Mouse (Mus musculus) ovary, adult 2 months (tissue): ENCODE results near the gene Galr3. TPM values are rescaled to one million over a fixed set of nuclear protein-coding genes. Genes with fewer than 3 reads are reported as not detected.

Experiments used
- polyA plus RNA-seq: library from polyadenylated mRNA; depleted of rRNA; stranded (reverse); fragments of >200 nt; gene quantifications from 2 replicates; pipeline ENCODE4 v1.2.3, GENCODE M21; 2012; rRNA removed

Galr3 gene
- 2.7 and 3.4 TPM in 2 replicates for polyA plus RNA-seq

GRCm38 (mm10) chr15:79041585-79041984 is at the start of gene Galr3:
Gene Galr3 (plus strand): TSS chr15:79041885.

GRCm38 (mm10) chr15:79028237-79028738 is 13.4 kb upstream of the Galr3 start, which contains the start of gene H1f0:
Gene H1f0 (plus strand): TSS chr15:79028450.

GRCm38 (mm10) chr15:79062376-79063159 is 20.9 kb downstream of the Galr3 start, which contains the start of gene Ankrd54:
Gene Ankrd54 (minus strand): TSS chr15:79062893.

GRCm38 (mm10) chr15:79074913-79075532 is 33.3 kb downstream of the Galr3 start, which contains the start of gene Eif3l:
Gene Eif3l (plus strand): TSS chr15:79075179.

Other genes with a start within 250 kb of the Galr3 start
- 36.1 and 41.4 TPM in 2 replicates for gene Card10, start 238.8 kb upstream of the Galr3 start, polyA plus RNA-seq
- gene Cdc42ep1, start 199.3 kb upstream of the Galr3 start, polyA plus RNA-seq = 87.7 and 89.8 TPM in 2 replicates
- gene Lgals2, start 186.4 kb upstream of the Galr3 start, polyA plus RNA-seq = 8.4 and 10.5 TPM in 2 replicates
- 103 and 120 TPM in 2 replicates for gene Gga1, start 164.7 kb upstream of the Galr3 start, polyA plus RNA-seq
- 0.07 and 0.26 TPM in 2 replicates for gene Gm49510, start 142.2 kb upstream of the Galr3 start, polyA plus RNA-seq
- gene Sh3bp1, start 142.1 kb upstream of the Galr3 start, polyA plus RNA-seq = 93.4 and 135 TPM in 2 replicates
- 22.4 and 31.3 TPM in 2 replicates for gene Pdxp, start 128.0 kb upstream of the Galr3 start, polyA plus RNA-seq
- gene Lgals1, start 115.2 kb upstream of the Galr3 start, polyA plus RNA-seq = 549 and 769 TPM in 2 replicates
- gene Nol12, start 107.0 kb upstream of the Galr3 start, polyA plus RNA-seq = 27.1 and 31.5 TPM in 2 replicates
- 107 and 117 TPM in 2 replicates for gene Triobp, start 94.2 kb upstream of the Galr3 start, polyA plus RNA-seq
- gene H1f0, start 13.4 kb upstream of the Galr3 start, polyA plus RNA-seq = 134 and 223 TPM in 2 replicates
- gene Ankrd54, start 21.0 kb downstream of the Galr3 start, polyA plus RNA-seq = 95.6 and 99.9 TPM in 2 replicates
- 207 and 263 TPM in 2 replicates for gene Eif3l, start 33.3 kb downstream of the Galr3 start, polyA plus RNA-seq
- 46.7 and 50.8 TPM in 2 replicates for gene Micall1, start 67.0 kb downstream of the Galr3 start, polyA plus RNA-seq
- gene Polr2f, start 99.1 kb downstream of the Galr3 start, polyA plus RNA-seq = 46.6 and 52.7 TPM in 2 replicates
- 14.3 and 22.3 TPM in 2 replicates for gene 1700088E04Rik, start 99.4 kb downstream of the Galr3 start, polyA plus RNA-seq
- 0.70 and 1.3 TPM in 2 replicates for gene Sox10, start 123.4 kb downstream of the Galr3 start, polyA plus RNA-seq
- gene Pick1, start 187.3 kb downstream of the Galr3 start, polyA plus RNA-seq = 36.5 and 39.2 TPM in 2 replicates
- gene Gm49486, start 187.5 kb downstream of the Galr3 start, polyA plus RNA-seq = 0.23 TPM in 1 of 2 replicates, not detected in the other
- 0.11 and 0.70 TPM in 2 replicates for gene Slc16a8, start 212.9 kb downstream of the Galr3 start, polyA plus RNA-seq
- 7.3 and 9.0 TPM in 2 replicates for gene Baiap2l2, start 243.7 kb downstream of the Galr3 start, polyA plus RNA-seq